8 mouse cellular contexts compared by ENCODE assay signal in genomic region chr5:7344145-7345010, GRCm38 (mm10). TPM values are rescaled to one million over a fixed set of nuclear protein-coding genes. Genes with fewer than 3 reads are reported as not detected.
DNase-seq lines count a peak whose midpoint lies in the region; ATAC-seq and TF ChIP-seq lines count a peak whose summit lies in the region.

Gene Zfp804b, minus strand, starts transcription at chr5:7344756.

- DNase-seq in ES-E14 (ENCODE audit: low read depth, low spot score) = peak; percentile 29
- peak; percentile 36 to 42 for DNase-seq in frontal cortex, postnatal 36 days (ENCODE audit: low spot score in 2 of 2)
- peak; percentile 6 for DNase-seq in kidney, adult 2 months
- DNase-seq in midbrain, embryonic 14.5 days = peak; percentile 73
- peak; percentile 80 for DNase-seq in stomach, postnatal 0 days (ENCODE audit: low spot score)
- no peak for DNase-seq in thymus, postnatal 10 days (ENCODE audit: low spot score in 2 of 2)

- H3K9me3 ChIP-seq in ES-E14 (ENCODE audit: control insufficient read depth, insufficient read depth, low read depth, low read length) = no peaks in the 10 kb centered on the region
- no peaks in the 10 kb centered on the region for H3K9me3 ChIP-seq in limb, embryonic 12.5 days
- H3K9me3 ChIP-seq in midbrain, embryonic 14.5 days (ENCODE audit: control insufficient read depth, low read length) = no peaks in the 10 kb centered on the region
- no peaks in the 10 kb centered on the region for H3K9me3 ChIP-seq in stomach, postnatal 0 days (ENCODE audit: control insufficient read depth, low read length)

- peak; percentile 89 for ATAC-seq in limb, embryonic 12.5 days (ENCODE audit: insufficient number of reproducible peaks, insufficient read depth, low FRiP score, low TSS enrichment, low read depth)
- ATAC-seq in midbrain, embryonic 14.5 days (ENCODE audit: low FRiP score, low TSS enrichment) = peak; percentile 89
- peak; percentile 92 for ATAC-seq in stomach, postnatal 0 days (ENCODE audit: low FRiP score, low TSS enrichment)

- in situ Hi-C loops in ES-E14 (cut with MboI; ENCODE audit: low sequenced_read_pairs in 2 of 2, unreplicated experiment in 2 of 2) = no loop called here

- no peak within 1 kb of the TSS for H3K27ac ChIP-seq in ES-E14 (ENCODE audit: insufficient read depth, low read depth, low read length, poor library complexity, severe bottlenecking)
- H3K27ac ChIP-seq in brown adipose tissue, adult 24 weeks (replicated peaks; ENCODE audit: low read depth, low read length) = no peak within 1 kb of the TSS
- H3K27ac ChIP-seq in kidney, adult 2 months (ENCODE audit: insufficient read depth, low read depth, low read length) = no peak within 1 kb of the TSS
- no peak within 1 kb of the TSS for H3K27ac ChIP-seq in limb, embryonic 12.5 days
- H3K27ac ChIP-seq in midbrain, embryonic 14.5 days (replicated peaks; ENCODE audit: low read depth, low read length) = 0 out of 2 replicates have a peak within 1 kb of the TSS, but pooled peaks have one; percentile 14
- H3K27ac ChIP-seq in stomach, postnatal 0 days (replicated peaks) = no peak within 1 kb of the TSS

- H3K36me3 ChIP-seq in ES-E14 (ENCODE audit: control insufficient read depth, insufficient read depth, low read length, poor library complexity, severe bottlenecking) = no peaks in the 10 kb centered on the region
- H3K36me3 ChIP-seq in kidney, adult 2 months (ENCODE audit: control insufficient read depth, insufficient read depth, low read length) = no peaks in the 10 kb centered on the region
- no peaks in the 10 kb centered on the region for H3K36me3 ChIP-seq in limb, embryonic 12.5 days
- no peaks in the 10 kb centered on the region for H3K36me3 ChIP-seq in midbrain, embryonic 14.5 days (ENCODE audit: control insufficient read depth, insufficient read depth, low read length)
- H3K36me3 ChIP-seq in stomach, postnatal 0 days (ENCODE audit: control insufficient read depth, insufficient read depth, low read length) = no peaks in the 10 kb centered on the region

- peak within 1 kb of the TSS; percentile 93 for H3K4me2 ChIP-seq in limb, embryonic 12.5 days
- peak within 1 kb of the TSS; percentile 94 for H3K4me2 ChIP-seq in midbrain, embryonic 14.5 days (ENCODE audit: low read length)
- peak within 1 kb of the TSS; percentile 94 for H3K4me2 ChIP-seq in stomach, postnatal 0 days (replicated peaks; ENCODE audit: low read depth)

- H3K4me1 ChIP-seq in ES-E14 (ENCODE audit: control insufficient read depth in 2 of 2, insufficient read depth in 2 of 2, low read length in 2 of 2, poor library complexity in 1 of 2) = no peaks in the 10 kb centered on the region
- H3K4me1 ChIP-seq in brown adipose tissue, adult 24 weeks (ENCODE audit: control insufficient read depth, insufficient read depth, insufficient read length, low read length) = no peaks in the 10 kb centered on the region
- H3K4me1 ChIP-seq in kidney, adult 2 months (ENCODE audit: control insufficient read depth, insufficient read depth, low read length) = no peaks in the 10 kb centered on the region
- 0 out of 2 replicates have a peak, but pooled peaks cover 4% of the 10 kb centered on the region for H3K4me1 ChIP-seq in limb, embryonic 12.5 days (replicated peaks)
- H3K4me1 ChIP-seq in midbrain, embryonic 14.5 days (ENCODE audit: control insufficient read depth, insufficient read depth, low read length) = no peaks in the 10 kb centered on the region
- H3K4me1 ChIP-seq in stomach, postnatal 0 days (replicated peaks; ENCODE audit: control insufficient read depth, insufficient read depth) = no peaks in the 10 kb centered on the region

- WGBS in kidney, adult 2 months = under 1% methylated on average over 50 of the region's 50 CpGs
- under 1% methylated on average over 50 of the region's 50 CpGs for WGBS in limb, embryonic 12.5 days
- WGBS in midbrain, embryonic 14.5 days = under 1% methylated on average over 50 of the region's 50 CpGs
- 1% methylated on average over 49 of the region's 50 CpGs for WGBS in stomach, postnatal 0 days

- H3K27me3 ChIP-seq in kidney, adult 2 months (replicated peaks; ENCODE audit: control insufficient read depth, insufficient read depth, low read length) = no peaks in the 10 kb centered on the region; the same call in 1 of the 2 replicates
- peaks cover 6% of the 10 kb centered on the region for H3K27me3 ChIP-seq in limb, embryonic 12.5 days
- no peaks in the 10 kb centered on the region for H3K27me3 ChIP-seq in midbrain, embryonic 14.5 days (ENCODE audit: control insufficient read depth, insufficient read depth, low read length)
- H3K27me3 ChIP-seq in stomach, postnatal 0 days (ENCODE audit: control insufficient read depth, insufficient read depth, low read length) = no peaks in the 10 kb centered on the region

- peak within 1 kb of the TSS; percentile 64 to 74 for H3K4me3 ChIP-seq in ES-E14 (ENCODE audit: insufficient read depth in 1 of 2, low read depth in 1 of 2, low read length in 2 of 2, poor library complexity in 1 of 2, severe bottlenecking in 1 of 2)
- peak within 1 kb of the TSS; percentile 26 for H3K4me3 ChIP-seq in brown adipose tissue, adult 24 weeks (ENCODE audit: insufficient read depth, low read depth, low read length)
- peak within 1 kb of the TSS; percentile 37; the same call in 1 of the 2 replicates for H3K4me3 ChIP-seq in kidney, adult 2 months (ENCODE audit: insufficient read depth, low read depth, low read length)
- peak within 1 kb of the TSS; percentile 53 for H3K4me3 ChIP-seq in limb, embryonic 12.5 days (replicated peaks)
- H3K4me3 ChIP-seq in midbrain, embryonic 14.5 days (replicated peaks; ENCODE audit: low read depth, low read length) = peak within 1 kb of the TSS; percentile 65
- H3K4me3 ChIP-seq in stomach, postnatal 0 days (ENCODE audit: low read depth, low read length) = peak within 1 kb of the TSS; percentile 52

- no peak for TF ChIP-seq POLR2A in kidney, adult 2 months (IDR thresholded peaks at IDR 0.05; ENCODE audit: low read depth, low read length)

- TF ChIP-seq CTCF in kidney, adult 2 months (conservative IDR thresholded peaks at IDR 0.05; ENCODE audit: insufficient read depth, insufficient read length, low read depth, low read length) = no peak
- TF ChIP-seq CTCF in stomach, postnatal 0 days (IDR thresholded peaks at IDR 0.05; ENCODE audit: low read depth) = peak; percentile 60

- peak within 1 kb of the TSS; percentile 48; the same call in 1 of the 2 replicates for H3K9ac ChIP-seq in ES-E14 (ENCODE audit: insufficient read depth, low read depth, low read length, poor library complexity, severe bottlenecking)
- peak within 1 kb of the TSS; percentile 53 for H3K9ac ChIP-seq in limb, embryonic 12.5 days (replicated peaks)
- H3K9ac ChIP-seq in midbrain, embryonic 14.5 days (replicated peaks; ENCODE audit: low read length) = peak within 1 kb of the TSS; percentile 58
- peak within 1 kb of the TSS; percentile 48 for H3K9ac ChIP-seq in stomach, postnatal 0 days (ENCODE audit: low read length)

- no peak for TF ChIP-seq EP300 in stomach, postnatal 0 days (optimal IDR thresholded peaks at IDR 0.05)

TF ChIP-seq in ES-E14, 5 proteins besides CTCF, POLR2A, EP300 and RAD21:
- no peak for TF ChIP-seq ZC3H11A (IDR thresholded peaks at IDR 0.05; ENCODE audit: borderline replicate concordance, low read depth, low read length)
- no peak for TF ChIP-seq CHD2 (IDR thresholded peaks at IDR 0.05; ENCODE audit: low read depth, low read length)
- no peak for TF ChIP-seq HCFC1 (IDR thresholded peaks at IDR 0.05; ENCODE audit: borderline replicate concordance, insufficient read depth, low read length)
- no peak for TF ChIP-seq ZNF384 (IDR thresholded peaks at IDR 0.05; ENCODE audit: low read depth, low read length)
- TF ChIP-seq MAFK (IDR thresholded peaks at IDR 0.05; ENCODE audit: insufficient read depth, low read depth, low read length) = no peak

RNA-seq across cellular contexts. Expression of gene Zfp804b, which starts in this region (rescaled TPM):
- total RNA-seq in ES-E14 (2012; rRNA removed) = not detected in 2 replicates
- polyA plus RNA-seq in brown adipose tissue, adult 24 weeks (2012; ENCODE audit: insufficient read depth, insufficient read length, missing spikeins) = not detected in 2 replicates
- polyA plus RNA-seq in kidney, adult 2 months (2012; rRNA removed) = not detected in 2 replicates
- 0.15 and 0.19 TPM in 2 replicates for polyA plus RNA-seq in limb, embryonic 12.5 days (2016; fragmentation: Nextera tagmentation; extraction: Ambion mirVana)
- polyA plus RNA-seq in midbrain, embryonic 14.5 days (2014; fragmentation: Nextera tagmentation; extraction: Ambion mirVana) = 1.6 and 1.7 TPM in 2 replicates
- 0.05 and 0.12 TPM in 2 replicates for polyA plus RNA-seq in stomach, postnatal 0 days (2015; fragmentation: Nextera tagmentation; extraction: Ambion mirVana)

Comparison
In these comparisons a context has a peak if more than half of its experiments do, and no peak if none do; other contexts are left out.
1. Peak in DNase-seq, H3K4me3 ChIP-seq and H3K9ac ChIP-seq in ES-E14; RNA of the gene not detected or under 1 TPM.
2. Peak in DNase-seq and H3K4me3 ChIP-seq in kidney, adult 2 months; RNA of the gene not detected or under 1 TPM.
3. Peak in ATAC-seq, H3K4me3 ChIP-seq, H3K9ac ChIP-seq and H3K4me2 ChIP-seq in limb, embryonic 12.5 days; RNA of the gene not detected or under 1 TPM.
4. Peak in DNase-seq, ATAC-seq, H3K4me3 ChIP-seq, H3K9ac ChIP-seq and H3K4me2 ChIP-seq in stomach, postnatal 0 days; RNA of the gene not detected or under 1 TPM.
5. DNase-seq: peak in frontal cortex, postnatal 36 days (2 of 2) and midbrain, embryonic 14.5 days (single experiment); none in thymus, postnatal 10 days (0 of 2).
6. Peak in every context shown above with its lines, with median percentiles within 50 percentile points of each other: H3K4me3 ChIP-seq, H3K9ac ChIP-seq, ATAC-seq and H3K4me2 ChIP-seq.